Mouse (Mus musculus) megakaryocyte-erythroid progenitor cell, adult 5 weeks (primary cell): ENCODE data around the gene Nat14. TPM values are rescaled to one million over a fixed set of nuclear protein-coding genes. Genes with fewer than 3 reads are reported as not detected.

ENCODE experiments used
- polyA plus RNA-seq: library from polyadenylated mRNA; stranded (reverse); fragments of >175 nt; gene quantifications from 2 replicates; pipeline ENCODE4 v1.2.3, GENCODE M21; 2012

The Nat14 gene
- polyA plus RNA-seq: 1.3 and 1.9 TPM in 2 replicates

DNA sequence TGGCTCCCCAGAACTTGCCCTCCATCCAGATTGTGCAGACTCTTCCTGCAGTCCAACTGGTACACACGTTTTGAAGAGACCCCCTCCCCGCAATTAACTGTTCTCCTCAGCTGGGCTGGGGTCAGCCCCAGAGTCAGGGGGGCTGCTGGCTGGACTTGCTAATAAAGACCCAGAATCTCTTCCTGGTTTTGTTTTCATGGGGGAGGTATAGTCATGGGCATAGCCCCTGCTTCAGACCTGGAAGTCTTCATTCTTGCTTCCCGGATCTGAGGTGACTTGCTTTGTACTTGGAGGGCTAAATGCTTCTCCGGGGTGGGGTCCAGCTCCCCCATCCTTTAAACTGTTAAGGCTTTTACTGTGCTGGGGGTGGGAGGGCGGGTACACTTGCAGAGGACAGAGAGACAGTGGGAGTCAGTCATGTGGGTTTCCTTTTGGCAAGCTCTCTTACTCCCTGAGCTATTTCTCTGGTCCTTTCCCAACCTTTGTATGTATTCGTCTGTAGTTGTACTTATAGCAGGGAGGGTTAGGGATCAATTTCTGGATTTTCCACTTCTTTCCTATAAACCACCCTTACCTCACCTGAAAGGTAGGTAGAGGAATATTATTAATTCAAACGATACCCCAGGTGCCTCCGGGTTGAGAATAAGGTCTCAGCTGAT is at the start of gene Nat14:
Gene Nat14, plus strand, starts transcription at position 205 of the 659 bp plus-strand sequence.

DNA sequence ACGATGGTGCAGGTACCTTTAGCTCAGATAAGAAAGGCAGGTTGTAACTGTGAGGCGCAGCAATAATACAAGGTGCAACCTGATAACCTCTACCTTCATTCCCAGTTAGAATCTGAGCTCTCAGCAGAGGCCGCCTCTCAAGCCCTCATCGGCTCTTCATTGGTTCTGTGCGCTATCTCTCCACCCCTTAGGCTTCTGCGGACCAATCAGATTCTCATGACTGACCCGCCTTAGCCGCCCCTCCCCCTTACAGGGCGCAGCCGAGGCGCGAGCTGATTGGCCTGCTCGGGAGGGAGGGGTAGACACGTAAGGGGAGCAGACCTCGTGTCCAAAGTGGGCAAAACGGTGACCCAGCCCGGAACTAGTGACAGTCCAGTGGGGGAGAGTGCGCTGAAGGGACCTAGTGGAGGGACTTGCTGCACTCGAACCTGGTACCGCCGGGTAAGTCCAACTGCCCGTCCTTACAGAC is 45.0 kb upstream of the Nat14 start, which contains the start of gene Isoc2a:
Gene Isoc2a, plus strand, starts transcription at position 401 of the 469 bp plus-strand sequence.

DNA sequence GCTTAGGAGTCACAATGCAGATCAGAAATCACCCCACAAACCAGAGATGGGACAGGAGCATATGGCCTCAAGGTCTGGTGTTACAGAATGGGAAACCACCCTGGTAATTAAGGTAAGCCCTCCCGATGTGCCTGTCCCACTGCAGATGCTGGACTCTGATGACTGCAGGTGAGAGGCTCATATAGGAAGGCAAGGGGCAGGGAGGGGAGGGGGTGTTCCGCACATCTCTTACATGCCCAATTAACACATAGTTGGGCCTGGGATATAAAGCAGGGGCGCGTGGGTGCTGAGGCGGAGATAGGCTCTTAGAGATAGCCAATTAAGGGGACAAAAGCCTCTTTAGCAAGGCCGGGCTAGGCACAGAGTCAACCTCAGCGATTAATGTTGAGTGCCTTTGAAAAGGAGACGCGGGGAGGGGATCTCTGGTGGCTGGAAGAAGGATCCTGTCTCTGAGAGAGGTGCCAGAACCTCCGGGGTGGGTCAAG is 15.3 kb upstream of the Nat14 start, which contains the start of gene Gm36210:
Gene Gm36210, minus strand, starts transcription at position 51 of the 485 bp plus-strand sequence.

DNA sequence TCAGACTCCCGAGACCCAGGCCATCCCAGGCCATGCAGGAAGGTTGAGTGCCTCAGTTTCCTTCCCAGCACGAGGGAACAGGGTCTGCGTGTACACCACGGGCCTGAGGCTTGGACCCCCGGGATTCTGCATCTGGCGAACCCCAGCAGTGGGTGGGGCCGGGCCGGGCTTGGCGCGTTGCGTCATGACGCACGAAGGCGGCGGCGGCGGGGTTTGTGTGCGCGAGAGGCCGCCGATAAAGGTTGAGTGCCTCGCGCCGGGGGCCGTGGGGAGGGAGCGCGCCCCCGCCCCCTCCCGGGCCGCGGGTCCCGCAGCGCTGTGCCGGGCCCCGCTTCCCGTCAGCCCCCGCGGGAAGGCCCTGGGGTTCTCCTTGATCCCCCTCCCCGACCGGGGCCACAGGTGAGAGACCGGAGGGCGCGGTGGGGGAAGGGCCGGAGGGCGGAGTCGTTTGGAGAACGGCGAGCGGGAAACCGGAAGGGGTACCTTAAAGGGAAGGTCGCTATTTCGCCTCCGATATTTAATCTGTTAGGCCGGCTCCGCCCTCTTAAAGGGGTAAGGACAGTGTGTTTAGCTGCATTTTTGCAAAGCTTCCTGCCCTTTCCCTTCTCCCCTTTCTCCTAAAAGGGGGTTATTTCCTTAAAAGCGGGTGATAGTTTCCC is 6.7 kb upstream of the Nat14 start, which contains the start of gene Zfp628:
Gene Zfp628, plus strand, starts transcription at position 211 of the 659 bp plus-strand sequence.

DNA sequence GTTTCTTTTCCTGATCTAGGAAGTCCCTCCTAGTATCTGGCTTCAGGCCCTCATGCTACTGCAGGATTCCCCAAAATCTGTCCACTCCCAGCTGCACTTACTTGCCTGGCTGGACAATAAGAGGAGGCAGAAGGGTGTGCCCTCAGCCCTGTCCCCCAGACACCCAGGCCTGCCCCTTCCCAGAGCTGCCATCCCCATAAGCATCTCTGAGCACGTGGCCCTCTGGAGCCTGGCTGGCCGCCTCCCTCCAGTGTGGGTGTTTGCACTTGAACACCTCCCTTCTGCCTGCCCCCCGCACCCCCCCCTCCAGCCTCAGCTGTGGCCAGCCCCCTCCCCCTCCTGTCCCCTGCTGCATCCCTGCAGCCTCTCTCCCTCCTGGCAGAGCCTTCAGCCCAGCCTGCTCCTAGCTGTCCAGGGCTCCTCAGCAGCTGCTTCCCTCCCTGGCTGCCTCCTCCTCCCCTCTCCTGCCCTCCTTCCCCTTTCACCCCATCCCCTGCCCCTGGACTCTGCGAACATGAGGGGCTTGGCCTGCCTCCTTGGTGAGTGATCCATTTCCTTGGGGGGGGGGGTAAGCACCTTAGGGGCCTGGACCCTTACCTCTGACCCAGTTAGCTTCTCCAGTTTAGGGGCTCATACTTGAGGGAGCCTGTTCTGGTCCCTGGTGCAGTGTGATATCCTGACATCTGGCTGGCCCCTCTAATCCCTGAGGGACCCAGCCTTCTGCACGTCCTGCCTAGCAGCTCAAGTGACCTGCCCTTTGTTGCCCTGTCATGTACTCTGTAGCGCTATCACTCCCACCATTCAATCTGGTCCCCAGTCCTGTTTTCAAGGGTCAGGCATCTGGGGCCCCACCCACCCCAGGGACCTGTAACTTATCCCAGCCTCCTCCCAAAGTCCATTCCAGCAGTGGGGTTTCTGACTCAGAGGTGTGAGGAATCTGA is 3.9 kb downstream of the Nat14 start, which contains the start of gene Ssc5d:
Gene Ssc5d, plus strand, starts transcription at position 345 of the 941 bp plus-strand sequence.

DNA sequence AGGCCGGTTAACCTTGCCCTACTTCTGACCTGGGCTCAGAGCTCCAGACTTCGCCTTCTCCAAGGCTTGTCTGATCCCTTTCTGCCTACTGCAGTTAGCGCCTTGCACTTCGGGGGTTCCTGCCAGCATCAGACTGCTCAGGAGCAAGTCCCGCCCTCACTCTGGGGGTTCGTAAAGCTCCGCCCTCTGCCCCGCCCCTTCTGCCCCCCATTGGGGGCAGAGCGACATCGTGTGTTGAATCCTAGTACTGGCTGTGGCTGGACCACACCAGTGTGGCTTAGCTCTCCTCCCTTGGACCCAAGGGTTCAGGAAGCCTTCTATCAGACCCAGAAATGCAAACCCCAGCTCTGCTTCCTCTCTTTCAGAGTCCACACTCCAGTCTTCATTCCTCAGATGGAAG is 42.4 kb downstream of the Nat14 start, which contains the start of gene Sbk2:
Gene Sbk2, minus strand, starts transcription at position 135 of the 400 bp plus-strand sequence.

DNA sequence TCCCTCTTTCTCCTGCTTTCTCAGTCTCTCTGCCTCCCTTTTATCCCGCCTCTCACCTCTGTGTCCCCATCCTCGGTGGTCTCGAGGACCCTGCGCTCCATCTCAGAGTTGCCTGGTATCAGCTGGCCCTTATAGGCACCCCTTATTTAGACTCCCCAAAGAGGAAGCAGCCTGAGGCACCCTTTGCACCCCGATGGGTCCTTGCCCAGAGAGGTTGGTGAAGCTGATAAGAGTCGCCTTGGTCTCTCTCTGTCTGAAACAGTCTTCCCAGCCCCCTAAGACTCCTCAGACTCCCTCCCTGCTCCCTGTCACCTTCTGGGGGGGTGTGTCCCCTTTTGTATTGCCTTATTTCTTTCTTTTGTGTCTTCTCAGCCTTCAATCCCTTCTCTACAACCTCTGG is 49.2 kb downstream of the Nat14 start, which contains the start of gene Sbk3:
Gene Sbk3, minus strand, starts transcription at position 101 of the 400 bp plus-strand sequence.

Other genes starting within 250 kb of the Nat14 start
- gene Hspbp1, start 237.0 kb upstream of the Nat14 start, polyA plus RNA-seq: 124 and 128 TPM in 2 replicates
- gene Brsk1, start 231.4 kb upstream of the Nat14 start, polyA plus RNA-seq: 0.13 and 0.35 TPM in 2 replicates
- gene Tmem150b, start 196.8 kb upstream of the Nat14 start, polyA plus RNA-seq: 2.6 and 3.2 TPM in 2 replicates
- 312 and 341 TPM in 2 replicates for gene Kmt5c, start 181.9 kb upstream of the Nat14 start, polyA plus RNA-seq
- gene Cox6b2, start 168.9 kb upstream of the Nat14 start, polyA plus RNA-seq: 64.2 and 92.5 TPM in 2 replicates
- not detected in 2 replicates for gene Fam71e2, start 150.7 kb upstream of the Nat14 start, polyA plus RNA-seq
- 0.10 and 1.1 TPM in 2 replicates for gene Il11, start 139.2 kb upstream of the Nat14 start, polyA plus RNA-seq
- not detected in 2 replicates for gene Tmem190, start 139.1 kb upstream of the Nat14 start, polyA plus RNA-seq
- gene Tmem238, start 132.4 kb upstream of the Nat14 start, polyA plus RNA-seq: 57.5 and 58.8 TPM in 2 replicates
- gene Rpl28, start 129.2 kb upstream of the Nat14 start, polyA plus RNA-seq: 10,504 and 11,093 TPM in 2 replicates
- gene Ube2s, start 109.4 kb upstream of the Nat14 start, polyA plus RNA-seq: 251 TPM in 2 replicates
- 0.24 and 0.79 TPM in 2 replicates for gene Shisa7, start 77.3 kb upstream of the Nat14 start, polyA plus RNA-seq
- 7.7 and 11.8 TPM in 2 replicates for gene Isoc2b, start 51.8 kb upstream of the Nat14 start, polyA plus RNA-seq
- gene Isoc2a, start 44.9 kb upstream of the Nat14 start, polyA plus RNA-seq: 27.0 and 29.3 TPM in 2 replicates
- gene Gm36210, start 15.5 kb upstream of the Nat14 start, polyA plus RNA-seq: 0.09 and 0.28 TPM in 2 replicates
- 76.1 and 85.0 TPM in 2 replicates for gene Zfp628, start 6.8 kb upstream of the Nat14 start, polyA plus RNA-seq
- 0.08 and 0.10 TPM in 2 replicates for gene Ssc5d, start 3.8 kb downstream of the Nat14 start, polyA plus RNA-seq
- gene Sbk2, start 42.4 kb downstream of the Nat14 start, polyA plus RNA-seq: 0.04 and 0.17 TPM in 2 replicates
- not detected in 2 replicates for gene Sbk3, start 49.1 kb downstream of the Nat14 start, polyA plus RNA-seq
- 53.1 and 73.1 TPM in 2 replicates for gene Zfp579, start 74.1 kb downstream of the Nat14 start, polyA plus RNA-seq
- gene Zfp524, start 92.4 kb downstream of the Nat14 start, polyA plus RNA-seq: 49.6 and 56.4 TPM in 2 replicates
- gene Fiz1, start 92.7 kb downstream of the Nat14 start, polyA plus RNA-seq: 55.3 and 63.3 TPM in 2 replicates
- not detected in 2 replicates for gene Gm44973, start 93.5 kb downstream of the Nat14 start, polyA plus RNA-seq
- 75.2 and 76.9 TPM in 2 replicates for gene Zfp865, start 98.3 kb downstream of the Nat14 start, polyA plus RNA-seq
- 0.83 and 1.2 TPM in 2 replicates for gene Ccdc106, start 98.5 kb downstream of the Nat14 start, polyA plus RNA-seq
- gene 4632433K11Rik, start 112.1 kb downstream of the Nat14 start, polyA plus RNA-seq: not detected in 2 replicates
- gene Zfp784, start 116.4 kb downstream of the Nat14 start, polyA plus RNA-seq: 1.3 and 2.7 TPM in 2 replicates
- 36.3 and 49.1 TPM in 2 replicates for gene Zfp580, start 129.5 kb downstream of the Nat14 start, polyA plus RNA-seq
- 486 and 623 TPM in 2 replicates for gene U2af2, start 140.1 kb downstream of the Nat14 start, polyA plus RNA-seq
- gene Epn1, start 158.2 kb downstream of the Nat14 start, polyA plus RNA-seq: 527 and 560 TPM in 2 replicates
- gene Rfpl4, start 194.9 kb downstream of the Nat14 start, polyA plus RNA-seq: not detected in 2 replicates
- gene Rasl2-9, start 203.9 kb downstream of the Nat14 start, polyA plus RNA-seq: 0.11 TPM in 1 of 2 replicates, not detected in the other
- gene Vmn1r55, start 227.6 kb downstream of the Nat14 start, polyA plus RNA-seq: not detected in 2 replicates